Mouse (Mus musculus): ENCODE measurements around the gene Glmp.
"Not testable (repeated sequence)": the region's sequence is repeated elsewhere in the genome, so short reads cannot be mapped to it uniquely, and the experiment has no call there.

Glmp gene

DNA sequence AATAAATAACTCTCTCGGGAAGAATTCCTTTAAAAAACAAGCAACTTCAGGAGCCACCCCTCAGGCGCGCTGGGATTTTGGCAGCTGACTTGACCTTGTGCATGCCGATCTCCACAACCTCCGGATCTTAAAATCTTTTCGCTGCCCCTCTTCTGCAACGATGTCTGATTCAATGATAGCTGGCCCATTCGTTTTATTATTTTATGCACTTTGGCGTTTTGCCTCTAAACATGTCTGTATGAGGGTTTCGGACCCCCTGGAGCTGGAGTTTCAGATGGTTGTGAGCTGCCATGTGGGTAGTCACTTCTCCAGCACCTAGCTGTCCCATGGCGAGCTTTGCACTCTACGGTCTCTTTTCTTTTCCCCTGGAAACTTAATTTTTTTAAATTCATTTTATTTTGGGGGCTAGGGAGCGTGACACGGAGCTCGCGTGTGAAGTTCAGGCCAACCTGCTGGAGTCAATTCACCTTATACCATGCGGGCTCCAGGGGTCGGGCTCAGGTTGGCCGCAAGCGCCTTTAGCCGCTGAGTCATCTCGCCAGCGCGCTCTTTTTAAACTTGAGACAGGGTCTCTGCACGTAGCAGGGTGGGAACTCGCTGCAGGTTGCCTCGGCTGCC lies 10.7 kb downstream of the Glmp start:
- no peak for DNase-seq (ENCODE audit: extremely low read depth, insufficient read length, low spot score)

DNA sequence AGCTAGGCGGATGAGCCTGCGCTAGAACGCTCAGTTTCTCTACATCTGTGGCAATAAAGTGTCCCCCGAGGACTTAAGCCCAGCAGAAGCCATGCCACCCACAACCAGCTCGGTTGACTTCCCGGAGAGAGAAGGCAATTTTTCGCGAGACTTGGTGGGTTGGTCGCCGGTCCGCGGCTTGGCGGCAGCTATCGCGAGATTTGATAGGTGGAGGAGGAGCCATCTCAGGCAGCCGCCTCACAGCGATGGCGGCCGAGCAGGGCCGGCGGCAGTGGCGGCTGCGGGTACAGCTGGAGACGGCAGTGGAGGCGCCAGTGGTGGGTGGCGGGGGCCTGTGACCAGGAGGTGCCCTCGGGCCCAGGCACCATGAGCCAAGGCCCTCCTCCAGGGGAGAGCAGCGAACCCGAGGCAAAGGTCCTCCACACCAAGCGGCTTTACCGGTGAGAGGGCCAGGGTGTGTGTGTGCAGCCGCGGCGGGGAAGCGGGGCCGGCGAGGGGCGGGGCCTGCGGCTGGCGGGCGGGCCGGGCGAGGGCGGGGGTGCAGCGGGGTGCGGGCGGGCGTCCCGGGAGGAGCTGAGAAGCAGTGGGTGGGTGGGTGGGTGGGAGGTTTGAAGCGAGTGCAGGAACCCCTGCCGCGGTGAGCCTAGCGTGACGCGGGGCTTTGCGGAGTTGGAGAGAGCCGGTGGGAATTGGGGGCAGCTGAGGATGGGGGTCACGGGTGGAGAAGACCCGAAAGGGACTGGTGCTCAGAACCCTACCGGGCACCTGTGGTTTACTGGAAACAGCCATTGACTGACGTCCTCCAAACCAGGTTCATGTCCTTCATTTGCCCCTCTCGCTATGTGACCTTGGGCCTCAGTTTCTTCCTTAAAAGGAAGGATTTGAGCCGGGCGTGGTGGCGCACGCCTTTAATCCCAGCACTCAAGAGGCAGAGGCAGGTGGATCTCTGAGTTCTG lies 11.5 kb downstream of the Glmp start, which contains the start of the genes Tmem79 and Smg5:
Gene Tmem79 (minus strand): TSS at position 91 of the 956 bp plus-strand sequence.
Gene Smg5 (plus strand): TSS at position 203 of the 956 bp plus-strand sequence.
- DNase-seq (ENCODE audit: extremely low read depth, insufficient read length, low spot score), result peak; percentile 97

DNA sequence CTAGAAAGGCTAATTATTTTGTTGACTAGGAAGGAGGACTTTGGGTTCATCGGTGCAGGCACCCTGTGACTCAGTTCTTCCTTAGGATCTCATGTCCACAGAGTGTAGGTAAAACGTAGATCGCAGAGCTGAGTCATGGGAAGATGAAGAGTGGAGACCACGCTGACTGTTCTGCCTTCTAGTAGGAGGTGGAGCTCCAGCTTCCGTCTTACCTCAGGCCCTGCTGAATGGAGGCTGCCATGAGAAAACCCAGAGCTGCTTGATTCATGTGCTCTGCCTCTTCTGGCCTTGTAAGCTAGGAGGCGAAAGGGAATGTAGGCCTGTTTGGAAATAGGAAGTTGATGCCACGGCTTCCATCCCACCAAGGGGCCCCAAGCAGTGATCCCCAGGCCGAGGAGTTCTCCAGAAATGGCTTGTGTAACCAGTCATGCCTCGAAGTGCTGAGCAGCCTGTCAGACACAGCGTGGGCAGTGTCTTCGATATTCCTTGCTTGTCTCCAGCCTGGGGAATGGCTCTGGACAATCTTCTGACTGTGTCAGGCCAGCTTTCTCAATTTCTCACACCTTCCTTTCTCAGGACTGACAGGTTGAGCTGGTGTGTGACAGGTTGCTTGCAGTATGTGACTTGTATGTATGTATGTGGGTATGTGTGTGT lies 12.7 kb downstream of the Glmp start:
- no peak for DNase-seq (ENCODE audit: extremely low read depth, insufficient read length, low spot score)

DNA sequence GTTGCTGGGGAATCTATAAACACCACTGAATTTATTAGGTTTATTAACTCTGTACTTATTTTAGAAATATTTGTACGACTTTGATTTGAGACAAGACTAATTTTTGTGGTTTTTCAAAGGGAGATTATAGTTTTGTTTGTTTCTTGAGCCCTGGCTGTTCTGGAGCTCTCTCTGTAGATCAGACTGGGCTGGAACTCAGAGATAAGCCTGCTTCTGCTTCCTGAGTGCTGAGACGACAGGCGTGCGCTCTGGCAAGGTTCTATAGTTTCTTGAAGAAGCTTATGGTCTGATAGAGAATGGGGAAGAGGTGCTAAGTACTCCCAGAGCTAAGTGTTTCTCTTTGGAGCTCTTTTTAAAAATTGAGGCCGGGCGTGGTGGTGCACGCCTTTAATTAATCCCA lies 13.5 kb downstream of the Glmp start:
- no peak for DNase-seq (ENCODE audit: extremely low read depth, insufficient read length, low spot score)

DNA sequence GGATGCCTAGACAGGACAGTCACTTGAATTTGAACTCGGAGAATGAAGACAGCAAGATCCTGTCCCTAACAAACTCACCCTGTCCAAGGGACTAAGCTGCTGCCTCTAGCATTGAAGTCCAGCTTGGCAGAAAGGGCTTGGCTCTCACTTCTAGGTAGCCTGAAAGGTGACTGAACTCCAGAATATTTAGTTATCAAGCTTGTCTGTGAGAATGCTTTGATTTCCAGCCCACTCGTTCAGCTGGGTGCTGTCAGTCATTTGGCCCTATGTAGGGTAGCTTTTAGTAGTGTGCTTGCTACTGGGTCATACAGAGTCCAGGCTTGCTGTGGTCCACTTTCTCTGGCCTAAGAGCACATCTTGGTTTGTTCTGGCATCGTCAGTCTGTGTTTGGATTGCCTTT lies 14.2 kb downstream of the Glmp start:
- no peak for DNase-seq (ENCODE audit: extremely low read depth, insufficient read length, low spot score)

DNA sequence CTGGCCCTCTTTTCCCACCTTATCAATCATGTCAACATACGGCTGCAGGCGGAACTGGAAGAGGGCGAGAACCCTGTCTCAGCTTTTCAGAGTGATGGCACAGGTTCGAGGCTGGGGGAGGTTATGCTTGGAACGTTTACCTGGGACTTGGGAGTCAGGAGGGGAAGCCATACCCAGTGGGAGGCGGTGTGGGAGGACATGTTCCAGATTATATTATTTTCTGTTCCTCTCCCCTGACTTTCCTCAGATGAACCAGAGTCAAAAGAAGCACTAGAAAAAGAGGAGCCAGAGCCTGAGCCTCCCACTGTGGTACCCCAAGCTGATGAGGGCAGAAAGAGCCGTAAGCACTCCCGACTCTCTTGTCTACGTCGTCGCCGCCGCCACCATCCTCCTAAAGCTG lies 25.9 kb downstream of the Glmp start:
- DNase-seq (ENCODE audit: extremely low read depth, insufficient read length, low spot score), result no peak

DNA sequence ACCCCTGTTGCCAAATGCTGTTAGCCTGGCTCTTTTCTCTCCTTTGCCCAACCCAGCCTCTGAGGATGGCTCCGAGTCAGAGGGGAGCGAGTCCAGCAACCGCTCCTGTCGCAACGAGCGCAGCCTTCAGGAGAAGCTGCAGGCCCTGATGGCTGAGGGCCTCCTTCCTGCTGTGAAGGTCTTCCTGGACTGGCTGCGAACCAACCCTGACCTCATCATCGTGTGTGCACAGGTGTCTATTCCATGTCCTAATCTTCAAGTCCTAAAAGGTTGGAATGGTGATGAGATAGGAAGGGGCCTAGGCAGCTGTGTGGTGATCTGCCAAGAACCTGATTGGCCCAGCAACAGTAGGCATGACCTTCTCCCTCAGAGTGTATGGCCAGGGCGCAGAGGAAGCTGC lies 28.1 kb downstream of the Glmp start:
- DNase-seq (ENCODE audit: extremely low read depth, insufficient read length, low spot score), result no peak

DNA sequence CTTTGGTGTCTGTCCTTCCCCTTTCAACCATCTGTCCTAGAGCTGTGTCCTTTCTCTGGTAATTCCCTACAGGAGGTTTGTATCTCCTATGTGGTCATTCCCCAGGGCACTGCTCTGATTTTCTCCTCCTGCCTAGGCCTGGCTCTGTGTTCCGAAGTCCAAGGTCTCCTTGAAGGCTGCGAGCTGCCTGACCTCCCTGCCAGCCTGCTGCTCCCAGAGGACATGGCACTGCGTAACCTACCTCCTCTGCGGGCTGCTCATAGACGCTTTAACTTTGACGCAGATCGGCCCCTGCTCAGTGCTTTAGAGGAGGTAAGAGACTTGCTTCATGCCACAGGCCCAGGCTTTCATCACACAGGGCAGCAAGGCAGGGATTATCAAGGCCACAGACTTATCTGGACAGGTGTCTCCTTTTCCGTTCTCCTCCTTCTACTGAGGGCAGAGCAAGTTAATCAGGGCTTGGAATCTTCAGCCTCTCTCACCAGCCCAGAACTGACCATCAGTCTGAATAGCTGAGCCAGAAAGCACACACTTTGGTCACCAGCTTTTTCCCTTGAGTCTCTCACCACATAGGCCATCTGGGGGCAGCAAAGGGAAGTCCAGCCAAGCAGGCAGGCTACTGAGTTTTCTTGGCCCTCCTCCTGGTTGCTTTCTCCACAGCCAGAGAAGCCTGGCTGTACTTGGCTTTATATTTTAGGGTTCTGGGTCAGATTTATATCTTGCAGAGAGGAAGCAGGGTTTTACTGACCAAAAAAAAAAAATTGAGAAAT lies 29.8 kb downstream of the Glmp start:
- DNase-seq (ENCODE audit: extremely low read depth, insufficient read length, low spot score), result no peak

DNA sequence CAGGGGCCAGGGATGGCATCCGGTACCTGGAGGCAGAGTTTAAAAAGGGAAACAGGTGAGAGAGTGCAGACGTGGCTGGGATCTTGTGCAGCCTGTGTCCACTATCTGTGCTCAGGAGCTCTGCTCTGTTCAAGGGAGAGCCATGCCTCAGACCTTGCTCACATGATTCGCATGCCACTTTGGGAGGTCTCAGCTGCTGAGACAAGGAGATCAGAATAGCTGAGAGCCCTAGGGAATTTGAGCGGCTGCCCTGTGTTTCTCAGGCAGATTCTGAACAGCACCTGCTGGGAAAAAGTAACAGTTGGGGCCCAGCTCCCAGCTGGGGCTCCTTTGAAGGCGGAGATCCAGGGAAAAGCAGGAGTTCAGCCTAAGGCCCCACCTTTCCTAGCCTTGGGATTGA lies 34.8 kb downstream of the Glmp start:
- DNase-seq (ENCODE audit: extremely low read depth, insufficient read length, low spot score), result no peak

DNA sequence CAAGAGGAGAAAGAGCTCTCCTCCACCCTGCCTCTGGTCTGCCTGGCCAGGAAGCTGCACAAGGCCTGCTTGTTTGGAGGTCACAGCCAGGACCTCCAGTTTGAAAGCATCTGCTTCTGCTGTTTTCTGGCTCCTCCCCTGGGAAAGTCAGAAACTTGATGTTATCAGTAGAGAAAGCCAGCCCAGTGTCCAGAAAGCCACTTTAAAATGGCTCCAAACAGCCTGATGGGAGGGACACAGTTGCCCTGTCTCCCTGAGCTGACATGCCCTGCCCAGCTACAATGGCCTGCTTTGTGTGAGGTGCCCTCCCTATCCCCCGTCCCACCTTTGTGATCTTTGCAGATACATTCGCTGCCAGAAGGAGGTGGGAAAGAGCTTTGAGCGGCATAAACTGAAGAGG lies 35.2 kb downstream of the Glmp start:
- no peak for DNase-seq (ENCODE audit: extremely low read depth, insufficient read length, low spot score)

DNA sequence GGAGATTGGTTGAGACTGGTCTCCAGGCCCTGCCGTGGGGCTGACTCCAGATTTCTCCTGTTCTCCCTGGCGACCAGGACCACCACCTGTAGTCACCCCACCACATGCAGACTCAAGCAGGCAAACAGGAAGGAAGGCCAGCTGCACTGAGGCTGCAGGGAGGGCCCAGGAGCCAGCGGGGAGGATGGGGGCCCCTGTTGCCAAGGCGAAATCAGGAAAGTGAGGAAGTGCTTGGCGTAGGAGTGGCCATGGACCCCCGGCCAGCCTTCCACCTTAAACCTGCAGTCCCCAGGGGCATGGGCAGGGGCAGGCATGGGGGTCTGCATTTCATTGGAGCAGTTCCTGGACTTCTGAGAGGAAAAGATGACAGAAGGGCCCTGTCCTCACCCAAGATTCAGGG lies 36.3 kb downstream of the Glmp start:
- no peak for DNase-seq (ENCODE audit: extremely low read depth, insufficient read length, low spot score)

DNA sequence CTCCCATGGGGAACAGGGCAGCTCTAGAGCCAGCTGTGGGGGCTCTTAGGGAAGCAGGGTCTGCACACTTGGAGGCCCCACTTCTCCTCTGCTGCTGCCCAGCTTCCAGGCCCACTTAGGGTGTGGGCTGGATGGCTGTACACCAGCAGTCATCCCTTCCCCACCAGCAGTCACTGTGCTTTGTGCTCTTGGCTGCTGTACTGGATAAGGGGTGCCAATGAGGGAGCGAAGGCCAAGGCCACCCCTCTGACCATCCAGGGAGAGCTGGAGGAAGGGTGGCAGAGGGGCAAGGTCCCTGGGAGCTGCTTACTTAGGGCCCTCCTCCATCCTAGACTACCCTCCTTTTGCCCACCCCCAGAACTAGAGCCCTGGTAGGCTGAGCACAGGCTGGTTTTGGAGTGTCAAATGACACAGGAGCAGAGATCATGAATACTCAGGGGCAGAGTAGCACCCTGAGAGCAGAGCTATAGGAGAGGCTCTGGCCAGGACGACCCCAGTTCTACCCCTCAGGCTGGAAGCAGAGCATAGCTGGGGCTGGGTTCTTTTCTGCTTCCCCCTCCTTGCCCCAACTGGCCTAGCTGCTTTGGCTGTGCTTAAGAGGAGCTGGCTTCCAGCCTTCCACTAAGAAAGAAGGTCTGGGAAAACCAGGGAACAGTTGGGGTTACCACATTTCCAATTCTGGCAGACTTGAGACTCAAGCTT lies 36.9 kb downstream of the Glmp start:
- DNase-seq (ENCODE audit: extremely low read depth, insufficient read length, low spot score), result no peak

DNA sequence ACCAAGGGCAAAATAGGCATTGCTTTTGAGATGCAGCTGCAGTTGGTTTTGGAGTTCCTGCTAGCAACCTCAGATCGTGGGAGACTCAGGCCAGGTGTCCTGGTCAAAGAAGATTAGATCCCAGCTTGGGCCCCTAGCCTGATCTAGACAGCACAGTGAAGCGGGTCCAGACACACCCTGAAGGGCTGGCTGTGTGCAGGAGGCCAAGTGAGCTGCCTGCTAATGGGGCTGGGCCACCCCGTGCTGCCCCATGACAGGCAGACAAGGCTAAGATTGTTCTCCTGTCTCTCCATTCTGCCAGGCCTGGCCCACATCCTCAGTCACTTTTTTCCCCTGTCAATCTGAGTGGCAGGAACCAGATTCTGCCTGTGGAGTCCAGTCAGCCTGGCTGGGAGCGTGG lies 38.9 kb downstream of the Glmp start:
- DNase-seq (ENCODE audit: extremely low read depth, insufficient read length, low spot score), result no peak

DNA sequence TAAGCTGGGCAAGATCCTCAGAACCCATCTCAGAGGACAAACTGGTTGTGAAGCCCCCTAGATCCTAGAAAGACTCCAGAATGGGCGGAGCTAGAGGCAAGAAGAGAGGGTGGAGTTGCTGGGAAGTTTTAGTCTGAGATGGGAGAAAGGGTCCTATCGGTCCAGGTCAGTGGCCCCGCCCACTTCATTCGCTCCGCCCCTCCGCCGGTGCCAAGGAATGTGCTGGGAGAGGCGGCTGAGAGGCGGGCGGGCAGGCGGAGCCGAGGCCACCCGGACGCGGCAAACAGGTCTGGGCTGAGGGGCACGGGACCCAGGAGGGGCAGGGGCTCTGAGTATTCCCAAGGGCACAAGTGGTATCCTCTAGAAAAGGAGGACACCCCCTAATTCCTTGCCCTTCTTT lies 39.5 kb downstream of the Glmp start, which contains the start of gene Paqr6:
Gene Paqr6 (plus strand): TSS at position 248 of the 400 bp plus-strand sequence.
- no peak for DNase-seq (ENCODE audit: extremely low read depth, insufficient read length, low spot score)

DNA sequence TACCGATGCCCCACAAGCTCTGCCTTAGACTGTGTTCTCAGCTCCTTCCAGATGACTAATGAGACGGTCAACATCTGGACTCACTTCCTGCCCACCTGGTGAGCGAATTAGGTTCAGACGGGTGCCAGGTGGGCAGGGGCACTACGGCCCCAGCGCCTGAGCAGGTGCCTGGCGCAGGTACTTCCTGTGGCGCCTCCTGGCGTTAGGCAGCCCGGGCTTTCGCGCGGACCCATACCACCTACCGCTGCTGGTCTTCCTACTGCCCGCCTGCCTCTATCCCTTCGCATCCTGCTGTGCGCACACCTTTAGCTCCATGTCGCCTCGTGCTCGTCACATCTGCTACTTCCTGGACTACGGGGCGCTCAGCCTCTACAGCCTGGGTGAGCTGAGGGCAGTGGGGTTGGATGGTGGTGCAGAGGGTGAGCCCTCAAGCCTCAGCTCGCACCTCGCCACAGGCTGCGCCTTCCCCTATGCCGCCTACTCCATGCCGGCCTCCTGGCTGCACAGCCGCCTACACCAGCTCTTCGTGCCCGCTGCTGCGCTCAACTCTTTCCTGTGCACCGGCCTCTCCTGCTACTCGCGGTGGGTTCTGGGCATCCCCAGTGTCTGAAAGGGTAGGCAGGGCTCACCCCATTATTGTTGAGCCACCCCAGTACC lies 41.0 kb downstream of the Glmp start:
- no peak for DNase-seq (ENCODE audit: extremely low read depth, insufficient read length, low spot score)

DNA sequence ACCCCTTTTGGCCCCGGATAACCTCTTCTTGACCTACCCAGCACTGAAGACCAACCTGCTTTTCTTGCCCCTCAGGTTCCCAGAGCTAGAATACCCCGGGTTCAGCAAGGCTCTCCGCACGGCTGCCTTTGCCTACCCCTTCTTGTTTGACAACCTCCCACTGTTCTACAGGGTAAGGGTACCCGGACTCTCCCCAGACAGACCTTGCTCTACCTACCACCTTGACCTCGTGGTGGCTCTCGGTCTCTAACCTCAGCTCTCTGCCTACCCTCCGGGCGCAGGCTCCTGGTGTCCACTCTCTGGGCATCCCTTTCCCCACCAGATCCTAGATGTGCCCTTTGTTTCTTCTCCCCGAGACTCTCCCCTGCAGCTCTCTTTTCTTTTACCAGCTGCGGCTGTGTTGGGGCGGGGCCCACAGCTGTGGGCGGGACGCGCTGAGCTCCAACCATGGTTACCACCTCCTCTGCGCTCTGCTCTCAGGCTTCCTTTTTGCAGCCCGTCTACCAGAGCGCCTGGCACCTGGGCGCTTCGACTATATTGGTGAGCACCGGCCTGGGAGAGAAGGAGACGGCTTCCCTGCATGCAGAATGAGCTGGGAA lies 42.1 kb downstream of the Glmp start:
- DNase-seq (ENCODE audit: extremely low read depth, insufficient read length, low spot score), result not testable (repeated sequence)

DNA sequence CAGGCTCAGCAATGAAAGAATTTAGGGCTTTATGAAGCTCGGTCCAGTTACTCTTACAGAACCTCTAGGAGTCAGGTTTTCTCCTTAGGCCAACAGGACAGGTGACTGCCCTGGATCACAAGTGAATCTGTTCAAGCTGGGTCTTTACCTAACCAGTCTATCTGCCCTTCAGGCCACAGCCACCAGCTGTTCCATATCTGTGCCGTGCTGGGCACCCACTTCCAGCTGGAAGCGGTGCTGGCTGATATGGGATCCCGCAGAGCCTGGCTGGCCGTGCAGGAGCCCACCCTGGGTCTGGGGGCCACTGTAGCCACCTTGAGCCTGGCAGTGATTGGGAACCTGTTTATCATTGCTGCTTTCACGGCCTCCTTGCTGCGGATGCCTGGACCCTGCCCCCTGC lies 42.7 kb downstream of the Glmp start:
- not testable (repeated sequence) for DNase-seq (ENCODE audit: extremely low read depth, insufficient read length, low spot score)

DNA sequence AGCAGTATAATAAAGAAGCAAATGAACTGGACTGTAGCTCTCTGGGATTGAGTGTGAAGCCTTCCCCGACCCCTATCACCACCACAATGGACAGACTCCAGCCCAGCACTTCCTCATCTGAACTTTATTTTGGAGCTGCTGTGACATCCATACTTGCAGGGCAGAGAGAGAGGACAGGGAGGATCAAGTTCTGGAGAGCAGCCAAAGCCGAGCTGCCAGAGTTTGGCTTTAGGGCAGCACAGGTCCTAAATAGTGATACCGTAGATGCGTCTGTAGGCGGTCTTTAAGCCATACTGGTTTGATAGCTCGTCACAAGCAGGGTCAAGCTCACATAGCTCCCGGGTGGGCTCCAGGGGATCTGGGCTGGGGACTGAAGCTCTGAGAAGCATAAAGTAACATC lies 43.7 kb downstream of the Glmp start:
- not testable (repeated sequence) for DNase-seq (ENCODE audit: extremely low read depth, insufficient read length, low spot score)

DNA sequence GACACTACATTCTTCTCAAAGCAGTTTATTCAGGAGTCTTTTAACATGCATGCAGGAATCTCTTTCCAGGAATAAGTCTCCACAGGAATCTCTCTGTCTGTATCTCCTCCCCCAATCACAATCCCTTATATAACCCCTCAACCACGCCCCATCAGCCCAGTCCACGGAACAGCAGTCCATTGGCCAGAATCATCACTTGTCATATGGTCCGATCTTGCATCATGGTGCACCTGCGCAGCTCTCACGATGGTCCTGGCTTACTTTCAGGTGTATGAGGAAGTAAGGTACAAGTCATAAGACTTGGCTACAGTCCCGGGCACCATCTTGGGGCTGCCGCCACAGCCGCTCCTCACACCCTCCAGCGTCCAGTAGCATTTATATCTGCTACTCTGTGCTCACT lies 47.8 kb downstream of the Glmp start, which contains the start of gene Bglap3:
Gene Bglap3 (minus strand): TSS at position 101 of the 400 bp plus-strand sequence.
- DNase-seq (ENCODE audit: extremely low read depth, insufficient read length, low spot score), result not testable (repeated sequence)
